Mouse (Mus musculus) erythroid progenitor cell, adult 5-6 weeks (primary cell): ENCODE measurements around the gene Mboat1. TPM values are rescaled to one million over a fixed set of nuclear protein-coding genes. Genes with fewer than 3 reads are reported as not detected.
A peak's percentile ranks its signal among the peaks of the same experiment; 100 is the strongest.

Experiments
- ATAC-seq: replicated peaks from 2 replicates; pipeline ENCODE4 v1.8.0; 2016; ENCODE audit warnings: moderate number of reproducible peaks, mild to moderate bottlenecking, moderate TSS enrichment, inconsistent platforms; ENCODE audit not compliant: poor library complexity, low FRiP score, severe bottlenecking
- total RNA-seq, 2 experiments: library from RNA; stranded (forward) in 1 of 2; stranded (reverse) in 1 of 2; fragments of 150-400 nt in 1 of 2; fragments of 186-747, 209-891 nt in 1 of 2; gene quantifications; 2 replicates each; pipeline versions ENCODE4 v1.2.3 to v1.2.4; 2015 to 2017; ENCODE audit warnings: low replicate concordance in 2 of 2

Mboat1 gene
- total RNA-seq (2015; ENCODE audit: low replicate concordance) (0.84 and 6.1 TPM in 2 replicates), total RNA-seq (2017; ENCODE audit: low replicate concordance) (1.7 TPM in 1 of 2 replicates, not detected in the other)

DNA sequence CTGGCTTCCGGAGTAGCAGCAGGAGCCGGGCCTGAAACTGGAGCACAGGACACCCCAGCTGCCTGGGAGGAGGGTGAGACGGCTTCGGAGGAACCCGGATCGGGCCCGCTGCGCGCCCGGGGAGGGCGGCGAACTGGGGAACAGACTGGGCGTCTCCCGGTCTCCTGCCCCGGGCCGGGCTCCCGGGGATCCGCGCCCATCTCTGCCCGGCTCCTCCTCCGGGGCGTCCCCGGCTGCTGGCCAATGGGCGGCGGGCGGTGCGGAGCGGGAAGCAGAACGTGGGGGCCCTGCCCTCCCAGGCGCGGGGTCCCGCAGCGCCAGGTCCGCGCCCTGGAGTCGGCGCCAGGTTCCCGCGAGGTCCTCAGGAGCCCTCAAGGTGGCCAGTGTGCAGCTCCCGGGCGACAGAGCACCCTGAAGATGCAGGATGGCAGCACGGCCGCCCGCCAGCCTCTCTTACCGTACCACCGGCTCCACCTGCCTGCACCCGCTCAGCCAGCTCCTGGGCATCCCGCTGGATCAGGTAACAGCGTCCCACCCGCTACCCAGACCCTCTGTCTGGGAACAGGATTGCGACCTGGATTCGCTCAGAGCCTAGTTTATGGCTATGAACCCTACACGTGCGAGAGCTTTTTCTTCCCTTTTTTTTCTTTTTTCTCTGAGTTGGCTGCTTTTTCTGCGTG lies at the start of gene Mboat1:
Gene Mboat1 (plus strand): TSS at position 247 of the 680 bp plus-strand sequence.
- peak; percentile 73; the same call in 1 of the 2 replicates for ATAC-seq

GRCm38 (mm10) chr13:30093086-30093485 lies 43.2 kb upstream of the Mboat1 start:
- no peak for ATAC-seq

DNA sequence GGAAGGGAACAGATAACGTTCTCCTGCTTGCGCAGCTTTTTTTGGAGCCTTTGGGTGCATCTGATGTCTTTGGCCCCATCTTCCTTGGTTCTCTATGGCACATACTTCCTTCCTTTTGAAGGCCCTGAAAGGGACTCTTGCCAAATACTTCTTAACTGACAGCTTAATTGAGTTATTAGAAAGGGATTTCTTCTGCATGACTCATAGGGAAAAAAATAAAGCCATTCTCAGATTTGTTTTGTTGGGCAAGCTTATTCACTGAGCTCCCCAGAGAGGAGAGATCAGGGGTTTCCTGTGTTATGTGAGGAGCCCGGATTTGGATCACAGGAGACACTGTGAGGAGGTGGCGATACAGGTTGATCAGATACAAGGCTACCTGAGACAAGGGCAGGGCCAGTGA lies 40.4 kb upstream of the Mboat1 start:
- no peak for ATAC-seq

GRCm38 (mm10) chr13:30096536-30096935 lies 39.8 kb upstream of the Mboat1 start:
- no peak for ATAC-seq

- no peak for ATAC-seq
These were observed 27.2 kb upstream of the Mboat1 start for GRCm38 (mm10) chr13:30109001-30109600.

DNA sequence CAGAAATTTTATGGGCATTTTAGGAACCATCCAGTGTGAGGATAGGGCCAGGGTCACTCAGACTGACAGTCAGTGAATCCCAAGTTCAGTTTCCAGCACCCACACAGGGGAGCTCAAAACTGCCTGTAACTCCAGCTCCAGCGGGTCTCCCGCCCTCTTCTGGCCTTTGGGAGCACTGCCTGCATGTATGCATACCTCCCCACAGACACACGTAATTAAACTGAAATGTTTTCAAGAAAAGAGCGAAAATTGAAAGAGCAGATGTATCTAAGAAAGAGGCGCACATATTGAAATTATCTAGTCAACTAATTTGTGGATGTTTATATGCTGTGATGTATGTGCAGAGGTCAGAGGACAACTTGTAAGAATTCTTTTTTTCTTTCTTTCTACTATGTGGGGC lies 20.5 kb upstream of the Mboat1 start:
- ATAC-seq, result no peak

- ATAC-seq, result no peak
These were observed 787 bp downstream of the Mboat1 start for GRCm38 (mm10) chr13:30136923-30137629.

GRCm38 (mm10) chr13:30137951-30138350 lies 1.7 kb downstream of the Mboat1 start:
- ATAC-seq, result no peak

- ATAC-seq, result no peak
These were observed 3.9 kb downstream of the Mboat1 start for GRCm38 (mm10) chr13:30140149-30140548.

DNA sequence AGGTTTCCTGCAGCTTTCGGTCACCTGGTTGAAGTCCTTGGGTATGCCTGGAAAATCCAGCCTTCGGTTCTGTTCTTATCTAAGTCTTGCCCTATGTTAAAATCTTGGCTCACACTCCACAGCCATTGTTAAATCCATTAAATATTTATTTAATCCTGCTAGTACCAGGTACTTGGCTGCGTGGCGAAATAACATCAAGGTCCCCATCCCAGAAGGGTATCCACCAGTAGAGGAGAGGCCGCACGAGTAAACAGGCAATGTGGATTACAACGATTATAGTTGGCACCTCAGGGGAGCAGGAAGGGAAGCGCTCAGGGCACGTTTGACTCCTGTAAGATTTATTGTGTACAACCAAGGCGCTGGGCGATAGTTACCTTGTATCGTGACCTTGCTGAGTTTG lies 4.4 kb downstream of the Mboat1 start:
- no peak for ATAC-seq

GRCm38 (mm10) chr13:30141996-30142395 lies 5.7 kb downstream of the Mboat1 start:
- no peak for ATAC-seq

- ATAC-seq, result no peak
These were observed 10.2 kb downstream of the Mboat1 start for GRCm38 (mm10) chr13:30146468-30146867.

DNA sequence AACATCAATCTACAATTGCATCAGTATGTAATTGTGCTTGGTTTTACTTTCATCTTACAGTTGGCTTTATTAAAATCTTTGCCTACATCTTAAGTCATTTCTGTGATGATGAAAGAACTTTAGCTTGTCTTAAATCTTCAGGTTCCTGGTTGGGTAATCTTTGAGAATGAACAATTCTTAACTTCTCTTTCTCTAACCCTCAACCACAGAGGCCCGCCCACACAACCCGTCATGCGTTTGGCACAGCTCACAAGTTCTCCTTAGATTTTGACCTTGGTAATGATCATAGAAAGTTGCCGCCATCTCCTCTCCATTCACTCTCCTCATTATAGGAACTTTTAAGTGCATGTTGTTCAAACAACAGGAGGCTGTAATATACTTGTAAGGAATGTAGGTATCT lies 18.0 kb downstream of the Mboat1 start:
- no peak for ATAC-seq

GRCm38 (mm10) chr13:30159626-30160025 lies 23.3 kb downstream of the Mboat1 start:
- no peak for ATAC-seq

DNA sequence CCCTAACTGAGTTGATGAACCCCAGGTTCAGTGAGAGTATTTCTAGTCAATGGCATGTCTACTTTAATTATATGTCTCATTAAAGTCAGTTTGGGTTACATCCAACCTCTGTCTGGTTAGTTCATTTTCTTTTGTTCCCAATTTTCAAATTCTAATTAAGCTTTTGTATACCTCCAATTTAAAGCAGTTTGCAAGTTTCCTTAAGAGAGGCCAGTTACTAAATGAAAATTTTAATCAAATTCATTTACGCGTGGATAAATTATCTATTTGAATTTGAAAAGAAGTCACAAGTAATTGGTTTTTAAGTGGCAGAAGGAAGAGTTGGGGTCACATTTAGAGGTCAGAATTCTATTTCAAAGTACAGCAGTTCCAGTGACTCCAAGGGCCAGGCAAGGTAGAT lies 27.2 kb downstream of the Mboat1 start:
- ATAC-seq, result no peak

DNA sequence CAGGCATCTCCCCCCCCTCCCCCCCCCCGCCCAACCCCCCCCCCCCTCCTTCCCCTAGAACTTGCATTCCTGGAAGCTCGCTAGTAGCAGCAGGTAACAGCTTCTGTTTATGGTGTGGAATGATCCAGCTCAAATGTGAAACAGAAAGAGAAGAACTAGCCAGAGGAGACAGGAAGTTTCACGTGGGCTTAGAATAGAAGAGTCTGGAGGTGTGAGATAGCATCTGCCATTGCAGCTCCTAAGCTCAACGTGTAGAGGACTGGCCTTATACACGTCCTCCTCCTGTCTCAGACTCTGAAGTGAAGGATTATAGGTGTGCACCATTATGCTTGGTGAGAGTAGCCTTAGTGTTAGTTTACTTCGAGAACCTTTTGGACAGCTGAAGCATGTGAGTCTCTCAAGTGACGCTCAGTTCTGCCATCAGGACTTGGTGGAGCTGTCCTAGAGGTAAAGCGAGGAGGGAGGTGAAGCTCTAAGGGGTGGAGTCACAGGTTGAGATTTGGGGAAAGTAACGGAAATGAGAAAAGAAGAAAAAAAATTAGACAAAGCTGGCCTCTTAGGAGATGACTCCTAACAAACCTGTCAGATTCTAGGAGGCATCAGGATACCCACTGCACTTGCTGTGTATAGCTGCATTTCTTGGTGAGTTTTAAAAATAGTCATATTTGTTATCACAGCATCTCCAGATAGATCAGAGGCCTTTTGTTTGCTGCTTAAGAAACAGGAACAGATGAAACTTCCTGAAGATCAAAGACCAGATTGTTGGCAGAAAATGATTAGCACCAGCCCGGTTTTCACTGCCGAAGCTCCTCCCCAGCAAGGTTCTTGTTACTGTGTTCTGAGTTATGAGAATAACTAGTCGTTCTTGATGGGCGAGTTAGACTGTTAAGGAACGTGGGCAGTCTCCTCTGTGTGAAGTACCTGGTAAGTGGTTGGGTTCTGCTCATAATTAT lies 30.1 kb downstream of the Mboat1 start:
- no peak for ATAC-seq

GRCm38 (mm10) chr13:30167499-30167898 lies 31.2 kb downstream of the Mboat1 start:
- ATAC-seq, result no peak

DNA sequence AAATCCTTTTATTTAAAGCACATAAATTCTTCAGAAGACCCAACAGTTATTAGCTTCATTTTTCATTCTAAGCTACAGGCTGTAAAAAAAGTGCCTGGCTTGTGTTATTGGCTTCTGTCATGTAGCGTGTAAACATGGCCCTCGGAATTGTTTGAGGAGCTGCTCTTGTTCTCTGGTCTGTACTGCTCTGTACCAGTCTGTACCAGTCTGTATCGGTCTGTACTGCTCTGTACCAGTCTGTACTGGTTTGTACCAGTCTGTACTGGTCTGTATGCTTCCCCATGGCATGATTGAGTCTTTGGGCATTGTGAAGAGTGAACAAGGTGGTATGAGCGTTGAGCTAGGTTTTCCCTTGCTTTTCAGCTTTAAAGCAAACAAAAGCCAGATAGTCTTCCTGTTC lies 32.5 kb downstream of the Mboat1 start:
- no peak for ATAC-seq

GRCm38 (mm10) chr13:30170061-30170460 lies 33.8 kb downstream of the Mboat1 start:
- no peak for ATAC-seq

- ATAC-seq, result no peak
These were observed 38.3 kb downstream of the Mboat1 start for GRCm38 (mm10) chr13:30174586-30174985.
